Mouse (Mus musculus) heart, embryonic 14.5 days (tissue): Measurements from ENCODE around the gene Stard10. TPM values are rescaled to one million over a fixed set of nuclear protein-coding genes. Genes with fewer than 3 reads are reported as not detected.

Source experiments
- ATAC-seq: fragments of 200-750 bp; cut with Nextera tagmentation; 2 replicates; pipeline ENCODE4 v1.8.0; 2017; ENCODE audit warnings: low read depth, moderate TSS enrichment; ENCODE audit not compliant: insufficient number of reproducible peaks, insufficient read depth, low FRiP score
- H3K27ac ChIP-seq, 2 experiments: fragments of 200-500 bp in 1 of 2; fragments of 300-500 bp in 1 of 2; sonication (generic) in 1 of 2; replicated peaks in 1 of 2; 2 replicates each; pipeline ENCODE4 v1.5.1; 2012 to 2014; ENCODE audit warnings: low read depth in 2 of 2, low read length in 2 of 2, control low read depth in 1 of 2, mild to moderate bottlenecking in 1 of 2, mixed read lengths in 1 of 2; ENCODE audit not compliant: control insufficient read depth in 1 of 2, insufficient read depth in 1 of 2
- H3K27me3 ChIP-seq: fragments of 300-500 bp; sonication (generic); 2 replicates; pipeline ENCODE4 v1.6.1; 2014; ENCODE audit warnings: mild to moderate bottlenecking, low read length, control low read depth; ENCODE audit not compliant: control insufficient read depth, insufficient read depth
- H3K36me3 ChIP-seq: fragments of 300-500 bp; sonication (generic); 2 replicates; pipeline ENCODE4 v1.6.1; 2014; ENCODE audit warnings: mild to moderate bottlenecking, control low read depth, low read length, mixed read lengths; ENCODE audit not compliant: control insufficient read depth, insufficient read depth
- H3K4me1 ChIP-seq, 2 experiments: fragments of 200-500 bp in 1 of 2; fragments of 300-500 bp in 1 of 2; sonication (generic) in 1 of 2; 2 replicates each; pipeline ENCODE4 v1.6.1; 2012 to 2014; ENCODE audit warnings: low read length in 2 of 2, control low read depth in 1 of 2, mixed read lengths in 1 of 2; ENCODE audit not compliant: control insufficient read depth in 2 of 2, insufficient read depth in 2 of 2
- H3K4me2 ChIP-seq: fragments of 300-500 bp; sonication (generic); 2 replicates; pipeline ENCODE4 v1.6.1; 2014; ENCODE audit warnings: mild to moderate bottlenecking, low read length
- H3K4me3 ChIP-seq, 2 experiments: fragments of 200-500 bp in 1 of 2; fragments of 300-500 bp in 1 of 2; sonication (generic) in 1 of 2; 2 replicates each; pipeline ENCODE4 v1.5.1; 2012 to 2014; ENCODE audit warnings: low read length in 2 of 2, mild to moderate bottlenecking in 2 of 2, control low read depth in 1 of 2, low read depth in 1 of 2, moderate library complexity in 1 of 2; ENCODE audit not compliant: control insufficient read depth in 1 of 2, insufficient read depth in 1 of 2
- H3K9ac ChIP-seq: fragments of 300-500 bp; sonication (generic); 2 replicates; pipeline ENCODE4 v1.6.1; 2014; ENCODE audit warnings: mild to moderate bottlenecking, low read length
- H3K9me3 ChIP-seq: fragments of 300-500 bp; sonication (generic); 2 replicates; pipeline ENCODE4 v1.6.1; 2016; ENCODE audit warnings: low read length, control low read depth; ENCODE audit not compliant: control insufficient read depth
- WGBS: fragments of 180-500 bp; shearing (Covaris S2); extraction: QIAGEN DNeasy Blood & Tissue Kit; methylation state at CpG from one replicate; pipeline ENCODE4 v1.1.7; 2014; 5-methylcytosine and 5-hydroxymethylcytosine counted together
- polyA plus RNA-seq: library from polyadenylated mRNA; unstranded; fragments of >200 nt; fragmentation: Nextera tagmentation; extraction: Ambion mirVana; gene quantifications from 2 replicates; pipeline ENCODE4 v1.2.1, GENCODE M21; 2014

The Stard10 gene
- 41.9 and 61.7 TPM in 2 replicates for polyA plus RNA-seq

GRCm38 (mm10) chr7:101317014-101317413 lies at the start of gene Stard10:
Gene Stard10, plus strand, starts transcription at chr7:101317086.
- Histone ChIP-seq H3K9ac (no peak within 1 kb of the TSS), H3K27ac (no peak within 1 kb of the TSS), H3K4me3 (no peak within 1 kb of the TSS), H3K4me1 (peaks cover 21 to 28% of the 10 kb centered on the region in 2 experiments), H3K9me3 (no peaks in the 10 kb centered on the region), H3K27me3 (no peaks in the 10 kb centered on the region), H3K4me2 (no peak within 1 kb of the TSS), H3K36me3 (no peaks in the 10 kb centered on the region)
- 84% methylated on average over 3 of the region's 3 CpGs for WGBS
- no peak for ATAC-seq

DNA sequence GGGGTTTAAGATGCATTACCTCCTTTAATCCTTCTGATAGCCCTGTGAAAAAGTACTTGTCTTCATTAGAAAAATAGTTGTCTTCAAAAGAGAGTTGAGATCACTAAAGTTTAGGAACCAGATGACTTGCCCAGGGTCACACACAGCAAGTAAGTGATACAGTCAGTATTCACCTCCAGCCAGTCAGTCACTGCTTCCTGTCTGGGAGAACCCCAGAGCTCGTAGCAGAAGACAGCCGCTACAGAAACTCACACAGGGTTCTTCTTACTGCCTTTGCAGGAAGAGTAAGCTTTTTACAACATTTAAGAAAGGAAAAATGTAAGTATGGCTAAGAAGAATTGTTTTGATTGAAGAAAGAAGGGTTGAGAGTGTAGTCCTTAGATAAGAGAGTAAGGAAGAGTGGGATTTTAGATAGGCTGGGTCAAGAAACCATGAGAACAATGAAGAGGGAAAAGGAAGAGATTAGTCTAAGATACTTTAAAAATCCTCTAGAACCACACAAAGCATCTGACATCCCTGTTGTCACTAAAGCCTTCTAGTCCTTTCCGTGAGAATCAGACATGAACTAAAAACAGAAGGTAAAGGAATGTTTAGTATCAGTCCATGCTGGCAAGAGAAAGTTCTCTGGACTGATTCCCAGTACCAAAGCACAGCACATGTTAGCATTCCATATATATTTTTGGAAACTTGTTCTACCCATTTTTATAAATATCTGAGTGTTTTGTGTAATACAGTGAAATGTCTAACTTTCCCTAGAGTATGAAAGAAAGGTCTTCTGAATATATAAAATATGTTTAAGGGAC lies 49.2 kb upstream of the Stard10 start:
- peak overlapping the region; percentile 73 to 81 for H3K27ac ChIP-seq
- no peak overlapping the region for H3K9ac ChIP-seq
- H3K4me1 ChIP-seq: peaks cover 2 to 20% of the 10 kb centered on the region in 2 experiments; a peak in 3 of 4 replicates
- H3K4me2 ChIP-seq: peak overlapping the region; percentile 0; the same call in 1 of the 2 replicates
- no peak overlapping the region for H3K4me3 ChIP-seq
- 33% methylated on average over 3 of the region's 3 CpGs for WGBS
- H3K27me3 ChIP-seq: no peaks in the 10 kb centered on the region
- ATAC-seq: peak; percentile 68
- no peaks in the 10 kb centered on the region for H3K9me3 ChIP-seq
- peaks cover 10% of the 10 kb centered on the region for H3K36me3 ChIP-seq

DNA sequence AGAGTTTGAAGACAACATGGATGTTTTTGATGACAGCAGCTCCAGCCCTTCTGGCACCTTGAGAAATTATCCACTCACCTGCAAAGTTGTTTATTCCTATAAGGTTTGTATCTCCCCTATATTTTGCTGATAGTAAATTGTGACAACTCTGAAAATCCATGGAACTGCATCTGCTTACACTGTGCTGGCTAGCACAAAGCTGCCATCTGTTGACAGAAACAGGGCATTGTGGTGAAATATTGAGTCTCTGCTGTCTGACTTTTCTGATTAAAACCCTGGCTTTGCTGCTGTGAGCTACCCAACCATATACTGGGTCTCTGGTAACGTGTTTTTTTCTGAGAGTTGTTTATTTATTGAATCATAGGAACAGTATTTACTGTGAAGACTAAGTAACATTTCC lies 45.3 kb upstream of the Stard10 start:
- H3K36me3 ChIP-seq: peaks cover 38% of the 10 kb centered on the region
- no peaks in the 10 kb centered on the region for H3K27me3 ChIP-seq
- no peaks in the 10 kb centered on the region for H3K9me3 ChIP-seq
- H3K27ac ChIP-seq: no peak overlapping the region
- no peak overlapping the region for H3K4me3 ChIP-seq
- no peak overlapping the region for H3K9ac ChIP-seq
- peaks cover 2 to 20% of the 10 kb centered on the region in 2 experiments; a peak in 3 of 4 replicates for H3K4me1 ChIP-seq
- no peak for ATAC-seq
- no peak overlapping the region for H3K4me2 ChIP-seq
- WGBS: 78% methylated on average over 1 of the region's 1 CpGs

DNA sequence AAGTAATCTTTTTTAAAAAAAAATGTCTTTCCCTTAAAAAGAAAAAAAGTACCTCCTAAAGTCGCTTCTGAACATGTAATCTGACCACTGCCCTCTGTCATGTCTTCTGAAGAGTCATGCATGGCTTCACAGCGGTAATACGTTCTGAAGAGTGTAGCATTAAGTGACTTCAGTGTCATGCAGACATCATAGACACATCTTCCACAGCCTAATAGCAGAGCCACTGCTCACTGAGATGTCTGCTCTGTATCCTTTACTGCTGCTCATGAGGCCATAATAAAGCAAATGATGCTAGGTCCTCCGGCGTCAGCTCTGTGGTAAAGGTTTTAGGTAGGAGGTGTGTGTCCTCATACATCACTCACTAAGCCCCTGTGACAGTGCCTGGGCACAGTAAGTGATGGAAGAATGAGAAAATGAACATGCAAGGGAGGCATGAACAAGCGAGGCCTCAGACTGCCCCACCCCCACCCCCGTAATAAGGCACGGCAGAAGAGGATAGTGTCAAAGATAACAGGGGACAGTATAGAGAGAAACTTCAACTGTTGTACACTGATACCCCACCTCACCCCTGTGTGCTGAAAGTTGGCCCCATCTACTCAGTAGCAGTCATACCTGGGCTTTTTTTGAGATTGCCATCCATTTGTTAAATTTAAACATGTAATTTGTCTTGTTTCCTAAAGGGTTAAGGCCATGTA lies 44.3 kb upstream of the Stard10 start:
- H3K27me3 ChIP-seq: no peaks in the 10 kb centered on the region
- no peaks in the 10 kb centered on the region for H3K9me3 ChIP-seq
- H3K4me1 ChIP-seq: peaks cover 0 to 10% of the 10 kb centered on the region in 2 experiments; a peak in 2 of 4 replicates
- ATAC-seq: no peak
- 77% methylated on average over 8 of the region's 8 CpGs for WGBS
- no peak overlapping the region for H3K27ac ChIP-seq
- H3K36me3 ChIP-seq: peaks cover 48% of the 10 kb centered on the region
- H3K9ac ChIP-seq: no peak overlapping the region
- no peak overlapping the region for H3K4me2 ChIP-seq
- no peak overlapping the region for H3K4me3 ChIP-seq

- Histone ChIP-seq H3K9ac (no peak overlapping the region), H3K27me3 (no peaks in the 10 kb centered on the region), H3K4me2 (no peak overlapping the region), H3K4me3 (no peak overlapping the region), H3K27ac (no peak overlapping the region), H3K4me1 (no peaks in the 10 kb centered on the region), H3K9me3 (no peaks in the 10 kb centered on the region), H3K36me3 (peaks cover 91% of the 10 kb centered on the region)
- no peak for ATAC-seq
- WGBS: 93% methylated on average over 3 of the region's 3 CpGs
These were observed 34.2 kb upstream of the Stard10 start for GRCm38 (mm10) chr7:101282721-101283120.

- WGBS: 92% methylated on average over 1 of the region's 1 CpGs
- Histone ChIP-seq H3K4me3 (no peak overlapping the region), H3K9ac (no peak overlapping the region), H3K4me1 (no peaks in the 10 kb centered on the region), H3K4me2 (no peak overlapping the region), H3K27ac (no peak overlapping the region), H3K36me3 (peaks cover 88% of the 10 kb centered on the region), H3K27me3 (no peaks in the 10 kb centered on the region), H3K9me3 (no peaks in the 10 kb centered on the region)
- no peak for ATAC-seq
These were observed 32.4 kb upstream of the Stard10 start for GRCm38 (mm10) chr7:101284504-101284903.

DNA sequence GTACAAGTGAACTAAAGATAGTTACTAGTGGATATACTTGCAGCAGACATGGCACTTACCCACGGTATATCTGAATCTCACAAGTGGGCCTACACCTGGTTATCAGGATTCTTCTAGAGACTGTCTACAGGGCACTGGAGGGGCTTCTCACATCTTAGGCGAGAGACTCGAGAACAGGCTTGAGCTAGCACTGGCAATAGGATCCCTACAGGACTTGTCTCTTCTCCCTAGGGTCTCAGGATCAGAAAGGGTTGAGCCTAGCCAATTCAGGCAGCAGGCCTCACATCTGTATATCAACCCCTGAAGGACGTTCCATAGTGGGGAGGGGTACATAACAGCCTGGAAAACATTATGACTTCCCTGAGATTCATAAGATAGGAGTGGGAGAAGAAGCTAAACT lies 30.0 kb upstream of the Stard10 start:
- Histone ChIP-seq H3K9ac (no peak overlapping the region), H3K9me3 (no peaks in the 10 kb centered on the region), H3K27me3 (no peaks in the 10 kb centered on the region), H3K4me1 (no peaks in the 10 kb centered on the region), H3K4me3 (no peak overlapping the region), H3K4me2 (no peak overlapping the region), H3K36me3 (peaks cover 92% of the 10 kb centered on the region), H3K27ac (no peak overlapping the region)
- 58% methylated on average over 4 of the region's 4 CpGs for WGBS
- ATAC-seq: no peak
